Mouse (Mus musculus) adrenal gland, postnatal 10 days (tissue): ENCODE measurements around the gene Zfp706. TPM values are rescaled to one million over a fixed set of nuclear protein-coding genes. Genes with fewer than 3 reads are reported as not detected.

ENCODE experiments used
- DNase-seq: peaks from one replicate; pipeline ENCODE4 v3.0.0; 2021; ENCODE audit warnings: mixed read lengths
- total RNA-seq, 2 experiments: library from RNA; stranded (reverse); gene quantifications; 2 replicates each; pipeline ENCODE4 v1.2.3; 2021

Zfp706 gene
- total RNA-seq, 2 experiments from 2014 or later: 179 to 181 TPM

GRCm38 (mm10) chr15:36977823-36978222 lies 29.8 kb downstream of the Zfp706 start:
- DNase-seq: no peak

- no peak for DNase-seq
Observed at GRCm38 (mm10) chr15:36975690-36976089, 31.9 kb downstream of the Zfp706 start.

- no peak for DNase-seq
Observed at GRCm38 (mm10) chr15:36975256-36975620, 32.3 kb downstream of the Zfp706 start.

GRCm38 (mm10) chr15:36974614-36975255 lies 32.8 kb downstream of the Zfp706 start:
- DNase-seq: no peak

- DNase-seq: no peak
Observed at GRCm38 (mm10) chr15:36973714-36974113, 33.9 kb downstream of the Zfp706 start.

- no peak for DNase-seq
Observed at GRCm38 (mm10) chr15:36973290-36973689, 34.3 kb downstream of the Zfp706 start.

GRCm38 (mm10) chr15:36969794-36970193 lies 37.8 kb downstream of the Zfp706 start:
- DNase-seq: no peak

GRCm38 (mm10) chr15:36968295-36968694 lies 39.3 kb downstream of the Zfp706 start:
- DNase-seq: no peak

- DNase-seq: no peak
Observed at GRCm38 (mm10) chr15:36967381-36968211, 40.0 kb downstream of the Zfp706 start.

- DNase-seq: no peak
Observed at GRCm38 (mm10) chr15:36966940-36967339, 40.6 kb downstream of the Zfp706 start.

- peak; percentile 48 for DNase-seq
Observed at GRCm38 (mm10) chr15:36966466-36966865, 41.1 kb downstream of the Zfp706 start.

- DNase-seq: no peak
Observed at GRCm38 (mm10) chr15:36965743-36966142, 41.8 kb downstream of the Zfp706 start.

- DNase-seq: no peak
Observed at GRCm38 (mm10) chr15:36962931-36963330, 44.6 kb downstream of the Zfp706 start.

- no peak for DNase-seq
Observed at GRCm38 (mm10) chr15:36960876-36961237, 46.7 kb downstream of the Zfp706 start.

- DNase-seq: peak; percentile 53
Observed at GRCm38 (mm10) chr15:36960010-36960875, 47.3 kb downstream of the Zfp706 start.

- DNase-seq: no peak
Observed at GRCm38 (mm10) chr15:36956221-36956620, 51.4 kb downstream of the Zfp706 start.

- no peak for DNase-seq
Observed at GRCm38 (mm10) chr15:36950258-36950657, 57.3 kb downstream of the Zfp706 start.

- DNase-seq: no peak
Observed at GRCm38 (mm10) chr15:36948866-36949546, 58.6 kb downstream of the Zfp706 start.
